Mouse (Mus musculus) myocyte (in vitro differentiated cells): ENCODE results near the gene Lrpap1. TPM values are rescaled to one million over a fixed set of nuclear protein-coding genes. Genes with fewer than 3 reads are reported as not detected.

Source experiments
- H3K27me3 ChIP-seq: one replicate; pipeline ENCODE4 v1.6.1; 2011; ENCODE audit not compliant: control insufficient read depth, insufficient read depth, insufficient read length
- H3K36me3 ChIP-seq: one replicate; pipeline ENCODE4 v1.6.1; 2011; ENCODE audit not compliant: control insufficient read depth, insufficient read depth
- H3K4me2 ChIP-seq: one replicate; pipeline ENCODE4 v1.6.1; 2011; ENCODE audit warnings: low read depth, control low read depth
- H3K4me3 ChIP-seq: one replicate; pipeline ENCODE4 v1.5.1; 2011; ENCODE audit warnings: mild to moderate bottlenecking, control low read depth, moderate library complexity
- H3K79me2 ChIP-seq: one replicate; pipeline ENCODE4 v1.6.1; 2011; ENCODE audit not compliant: control insufficient read depth, insufficient read depth
- H3ac ChIP-seq: one replicate; pipeline ENCODE4 v1.6.1; 2011; ENCODE audit not compliant: control insufficient read depth, insufficient read length
- CEBPB ChIP-seq: IDR thresholded peaks from 2 replicates; pipeline ENCODE4 v1.6.1; 2011; ENCODE audit warnings: mild to moderate bottlenecking, moderate library complexity; ENCODE audit not compliant: poor library complexity, insufficient read depth, severe bottlenecking
- E2F4 ChIP-seq: IDR thresholded peaks from one replicate; pipeline ENCODE4 v1.6.1; 2011; ENCODE audit warnings: mild to moderate bottlenecking, control low read depth, moderate library complexity; ENCODE audit not compliant: insufficient read depth
- MAX ChIP-seq: IDR thresholded peaks from one replicate; pipeline ENCODE4 v1.6.1; 2011; ENCODE audit warnings: low read depth, mild to moderate bottlenecking, control low read depth
- MYOD1 ChIP-seq, 3 experiments: IDR thresholded peaks; one replicate each; pipeline ENCODE4 v1.6.1; 2011; ENCODE audit warnings: control low read depth in 2 of 3, low read depth in 2 of 3, mild to moderate bottlenecking in 2 of 3, moderate library complexity in 1 of 3; ENCODE audit not compliant: insufficient read length in 2 of 3, control insufficient read depth in 1 of 3
- MYOG ChIP-seq, 3 experiments: IDR thresholded peaks; one replicate each; pipeline ENCODE4 v1.6.1; 2011; ENCODE audit warnings: control low read depth in 2 of 3, low read depth in 2 of 3, mild to moderate bottlenecking in 2 of 3; ENCODE audit not compliant: insufficient read length in 2 of 3, control insufficient read depth in 1 of 3, insufficient read depth in 1 of 3
- POLR2A ChIP-seq: IDR thresholded peaks from one replicate; pipeline ENCODE4 v1.6.1; 2011; ENCODE audit warnings: low read depth, mild to moderate bottlenecking, control low read depth, moderate library complexity; ENCODE audit not compliant: insufficient read length
- POLR2AphosphoS2 ChIP-seq: IDR thresholded peaks from one replicate; pipeline ENCODE4 v1.6.1; 2011; ENCODE audit warnings: low read depth, control low read depth; ENCODE audit not compliant: insufficient read length
- REST ChIP-seq: IDR thresholded peaks from one replicate; pipeline ENCODE4 v1.6.1; 2011; ENCODE audit warnings: mild to moderate bottlenecking, control low read depth, moderate library complexity; ENCODE audit not compliant: insufficient read depth, insufficient read length
- SRF ChIP-seq: IDR thresholded peaks from one replicate; pipeline ENCODE4 v1.6.1; 2011; ENCODE audit warnings: low read depth; ENCODE audit not compliant: control insufficient read depth, insufficient read length
- TCF12 ChIP-seq: IDR thresholded peaks from one replicate; pipeline ENCODE4 v1.6.1; 2011; ENCODE audit warnings: mild to moderate bottlenecking, control low read depth; ENCODE audit not compliant: poor library complexity, insufficient read depth, severe bottlenecking
- TCF3 ChIP-seq: IDR thresholded peaks from one replicate; pipeline ENCODE4 v1.6.1; 2011; ENCODE audit warnings: low read depth, control low read depth; ENCODE audit not compliant: insufficient read length
- USF1 ChIP-seq: IDR thresholded peaks from one replicate; pipeline ENCODE4 v1.6.1; 2011; ENCODE audit warnings: low read depth, mild to moderate bottlenecking, control low read depth, moderate library complexity
- polyA plus RNA-seq: library from polyadenylated mRNA; unstranded; fragments of >200 nt; fragmentation: generic; extraction: Trizol; gene quantifications from one replicate; pipeline ENCODE4 v1.2.1, GENCODE M21; 2012; ENCODE audit warnings: missing spikeins

Lrpap1 gene
- polyA plus RNA-seq, 1 experiment, result 46.2 TPM

- TF ChIP-seq MAX, result no peak
- TF ChIP-seq TCF3, result no peak
- TF ChIP-seq TCF12, result no peak
- TF ChIP-seq CEBPB, result no peak
- TF ChIP-seq SRF, result no peak
- TF ChIP-seq MYOG (IDR thresholded peaks at IDR 0.05; ENCODE audit: control insufficient read depth in 1 of 3, insufficient read depth in 1 of 3, insufficient read length in 2 of 3, low read depth in 2 of 3), result no peak
- TF ChIP-seq USF1, result no peak
- TF ChIP-seq POLR2AphosphoS2, result no peak
- no peak for TF ChIP-seq E2F4
- no peak for TF ChIP-seq REST
- no peak for TF ChIP-seq MYOD1 (IDR thresholded peaks at IDR 0.05; ENCODE audit: control insufficient read depth in 1 of 3, insufficient read length in 2 of 3, low read depth in 2 of 3)
- TF ChIP-seq POLR2A, result no peak
- peaks cover 39% of the 10 kb centered on the region for H3K27me3 ChIP-seq
- no peaks in the 10 kb centered on the region for H3K36me3 ChIP-seq
- no peak overlapping the region for H3K4me2 ChIP-seq
- H3K79me2 ChIP-seq, result no peaks in the 10 kb centered on the region
- no peak overlapping the region for H3ac ChIP-seq
- no peak overlapping the region for H3K4me3 ChIP-seq
These were observed 41.8 kb upstream of the Lrpap1 start for GRCm38 (mm10) chr5:35147155-35147962.

GRCm38 (mm10) chr5:35146747-35147146, 41.2 kb upstream of the Lrpap1 start:
- H3K4me3 ChIP-seq, result no peak overlapping the region
- H3K36me3 ChIP-seq, result no peaks in the 10 kb centered on the region
- H3ac ChIP-seq, result no peak overlapping the region
- H3K27me3 ChIP-seq, result peaks cover 45% of the 10 kb centered on the region
- H3K4me2 ChIP-seq, result no peak overlapping the region
- TF ChIP-seq POLR2A (no peak), SRF (no peak), E2F4 (no peak), POLR2AphosphoS2 (no peak), CEBPB (no peak), TCF12 (no peak), REST (no peak), MAX (no peak), MYOD1 (IDR thresholded peaks at IDR 0.05; ENCODE audit: control insufficient read depth in 1 of 3, insufficient read length in 2 of 3, low read depth in 2 of 3) (no peak), USF1 (no peak)
- H3K79me2 ChIP-seq, result no peaks in the 10 kb centered on the region

- Histone ChIP-seq H3ac (no peak overlapping the region), H3K4me3 (no peak overlapping the region), H3K27me3 (peaks cover 58% of the 10 kb centered on the region), H3K36me3 (no peaks in the 10 kb centered on the region), H3K79me2 (no peaks in the 10 kb centered on the region), H3K4me2 (no peak overlapping the region)
- no peak for TF ChIP-seq REST
- no peak for TF ChIP-seq TCF12
- TF ChIP-seq SRF, result no peak
- TF ChIP-seq USF1, result no peak
- no peak for TF ChIP-seq MYOD1 (IDR thresholded peaks at IDR 0.05; ENCODE audit: control insufficient read depth in 1 of 3, insufficient read length in 2 of 3, low read depth in 2 of 3)
- no peak for TF ChIP-seq CEBPB
- TF ChIP-seq MAX, result no peak
- no peak for TF ChIP-seq TCF3
- TF ChIP-seq POLR2A, result no peak
- TF ChIP-seq E2F4, result no peak
- no peak for TF ChIP-seq MYOG (IDR thresholded peaks at IDR 0.05; ENCODE audit: control insufficient read depth in 1 of 3, insufficient read depth in 1 of 3, insufficient read length in 2 of 3, low read depth in 2 of 3)
- TF ChIP-seq POLR2AphosphoS2, result no peak
These were observed 39.1 kb upstream of the Lrpap1 start for GRCm38 (mm10) chr5:35144716-35145115.

- no peak overlapping the region for H3K4me2 ChIP-seq
- TF ChIP-seq REST, result no peak
- TF ChIP-seq CEBPB, result no peak
- no peak overlapping the region for H3K4me3 ChIP-seq
- no peaks in the 10 kb centered on the region for H3K36me3 ChIP-seq
- no peak overlapping the region for H3ac ChIP-seq
- H3K79me2 ChIP-seq, result no peaks in the 10 kb centered on the region
- H3K27me3 ChIP-seq, result peaks cover 56% of the 10 kb centered on the region
These were observed 38.1 kb upstream of the Lrpap1 start for GRCm38 (mm10) chr5:35143460-35144245.

- no peaks in the 10 kb centered on the region for H3K36me3 ChIP-seq
These were observed 37.3 kb upstream of the Lrpap1 start for GRCm38 (mm10) chr5:35142910-35143309.

More at GRCm38 (mm10) chr5:35142910-35143309, 37.3 kb upstream of the Lrpap1 start:
- Histone ChIP-seq H3K4me3 (no peak overlapping the region), H3ac (no peak overlapping the region), H3K79me2 (no peaks in the 10 kb centered on the region), H3K27me3 (peaks cover 61% of the 10 kb centered on the region), H3K4me2 (no peak overlapping the region)
- TF ChIP-seq CEBPB, result no peak
- TF ChIP-seq POLR2A, result no peak
- no peak for TF ChIP-seq POLR2AphosphoS2
- TF ChIP-seq REST, result no peak
- TF ChIP-seq MYOD1 (IDR thresholded peaks at IDR 0.05; ENCODE audit: control insufficient read depth in 1 of 3, insufficient read length in 2 of 3, low read depth in 2 of 3), result no peak
- TF ChIP-seq MAX, result no peak
- no peak for TF ChIP-seq TCF3
- no peak for TF ChIP-seq USF1
- TF ChIP-seq E2F4, result no peak
- no peak for TF ChIP-seq SRF
- TF ChIP-seq MYOG (IDR thresholded peaks at IDR 0.05; ENCODE audit: control insufficient read depth in 1 of 3, insufficient read depth in 1 of 3, insufficient read length in 2 of 3, low read depth in 2 of 3), result no peak
- TF ChIP-seq TCF12, result no peak
